Mouse (Mus musculus): ENCODE measurements at regions not wholly inside any gene's neighbourhood (a gene's known extent, or its start where the extent isn't known, plus 50 kb on each side); places are given as distances from the start of the nearest gene placed in this dataset.

DNA sequence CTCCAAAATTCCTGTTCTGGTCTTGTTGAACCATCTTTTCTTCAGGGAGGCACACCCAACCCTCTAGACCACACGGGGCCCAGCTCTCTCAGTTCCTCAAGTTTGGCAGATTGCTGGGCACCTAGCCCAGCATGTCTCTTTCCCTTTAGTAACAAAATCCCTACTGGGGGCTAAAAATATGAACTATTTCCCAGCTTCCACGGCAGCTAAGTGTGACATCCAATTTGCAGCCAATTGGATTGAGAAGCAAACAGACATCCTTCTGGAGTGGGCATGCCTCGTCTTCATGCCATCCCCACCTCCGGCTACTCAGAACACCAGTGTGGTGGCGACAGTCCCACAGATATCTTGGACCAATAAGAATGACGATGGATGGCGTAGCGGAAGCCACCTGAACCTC, 240.1 kb downstream of the Mroh4 start:
- TF ChIP-seq MAFK (IDR thresholded peaks at IDR 0.05; ENCODE audit: insufficient replicate concordance, low read length), result no peak
- TF ChIP-seq CTCF (conservative IDR thresholded peaks at IDR 0.05 in 1 of 2, IDR thresholded peaks at IDR 0.05 in 1 of 2; ENCODE audit: low read depth in 2 of 2, low read length in 2 of 2), result no peak
- no peak for TF ChIP-seq HCFC1 (IDR thresholded peaks at IDR 0.05; ENCODE audit: low read depth, low read length)
- TF ChIP-seq CHD2 (IDR thresholded peaks at IDR 0.05; ENCODE audit: low read length), result no peak
- no peak for TF ChIP-seq MYC (IDR thresholded peaks at IDR 0.05; ENCODE audit: low read depth, low read length)
